Mouse (Mus musculus): ENCODE results near the gene Best3.

GRCm38 (mm10) chr10:116950886-116951285, 35.2 kb upstream of the Best3 start:
- TF ChIP-seq EP300 (IDR thresholded peaks at IDR 0.05; ENCODE audit: low read depth): no peak
- TF ChIP-seq CTCF (IDR thresholded peaks at IDR 0.05; ENCODE audit: low read depth): no peak

Data from liver, embryonic 14.5 days (tissue).